ENCODE assay signal across 11 mouse cellular contexts in the genomic region with DNA sequence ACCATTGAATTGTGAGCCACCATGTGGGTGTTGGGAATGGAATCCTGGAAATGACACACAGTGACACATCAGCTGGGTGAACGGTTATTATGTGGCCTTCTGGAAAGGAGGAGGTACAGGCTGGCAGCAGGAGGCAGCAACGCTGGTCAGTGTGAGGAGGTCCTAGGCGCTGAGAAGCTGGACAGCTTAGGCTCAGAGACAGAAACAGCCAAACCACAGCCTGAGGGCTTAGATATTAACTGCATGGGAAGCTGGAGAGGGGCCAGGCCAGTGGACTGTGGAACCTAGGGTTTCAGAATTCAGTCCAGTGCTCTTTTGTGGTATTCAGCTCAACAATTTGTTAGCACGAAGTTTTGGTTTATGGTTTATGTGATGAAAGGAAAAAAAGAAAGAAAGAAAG. TPM values are rescaled to one million over a fixed set of nuclear protein-coding genes. Genes with fewer than 3 reads are reported as not detected.
DNase-seq lines count a peak whose midpoint lies in the region; ATAC-seq lines count a peak whose summit lies in the region.
"Had no signal": no experiment of that assay in that cellular context is flagged by ENCODE, and none has a peak within 500 bp of the region (broad histone marks: within the 10 kb centered on the region; RNA-seq: fewer than 3 reads in every experiment).

No protein-coding gene starts in this region.

- 60% methylated on average over 4 of the region's 4 CpGs for WGBS in lung, embryonic 16.5 days
- WGBS in stomach, embryonic 15.5 days = 48% methylated on average over 4 of the region's 4 CpGs

- no peak for DNase-seq in lung, postnatal 36 days
- DNase-seq in kidney, adult 8-10 months = peak; percentile 82 to 88
- no peak for DNase-seq in layer of hippocampus, postnatal 10 days (ENCODE audit: low spot score in 2 of 2)
- DNase-seq in thymus, postnatal 10 days (ENCODE audit: low spot score in 2 of 2) = no peak

- peaks cover 14% of the 10 kb centered on the region for H3K4me1 ChIP-seq in lung, embryonic 16.5 days (replicated peaks; ENCODE audit: control insufficient read depth, insufficient read depth, low read length)
- H3K4me1 ChIP-seq in brown adipose tissue, adult 24 weeks (ENCODE audit: control insufficient read depth, insufficient read depth, insufficient read length, low read length) = peaks cover 10% of the 10 kb centered on the region
- peaks cover 21% of the 10 kb centered on the region for H3K4me1 ChIP-seq in stomach, embryonic 15.5 days

- ATAC-seq in lung, embryonic 16.5 days (ENCODE audit: low read depth) = no peak
- ATAC-seq in stomach, embryonic 15.5 days (ENCODE audit: insufficient read depth, low FRiP score, low read depth) = no peak

- H3K4me3 ChIP-seq in lung, embryonic 16.5 days (ENCODE audit: low read length) = no peak overlapping the region
- no peak overlapping the region for H3K4me3 ChIP-seq in brown adipose tissue, adult 24 weeks (ENCODE audit: insufficient read depth, low read depth, low read length)
- no peak overlapping the region for H3K4me3 ChIP-seq in stomach, embryonic 15.5 days (replicated peaks)
- H3K4me3 ChIP-seq: gastrocnemius, adult 2 months had no signal

- peak overlapping the region; percentile 60 for H3K27ac ChIP-seq in lung, embryonic 16.5 days (ENCODE audit: low read length)
- 0 out of 2 replicates have a peak overlapping the region, but pooled peaks have one; percentile 2 for H3K27ac ChIP-seq in brown adipose tissue, adult 24 weeks (replicated peaks; ENCODE audit: low read depth, low read length)
- H3K27ac ChIP-seq in stomach, embryonic 15.5 days = peak overlapping the region; percentile 71; the same call in 1 of the 2 replicates
- H3K27ac ChIP-seq: gastrocnemius, adult 2 months had no signal

- no peak overlapping the region for H3K9ac ChIP-seq in lung, embryonic 16.5 days (ENCODE audit: low read length)
- H3K9ac ChIP-seq in stomach, embryonic 15.5 days = no peak overlapping the region

- no peak overlapping the region for H3K4me2 ChIP-seq in lung, embryonic 16.5 days (ENCODE audit: low read depth, low read length)
- H3K4me2 ChIP-seq in stomach, embryonic 15.5 days = no peak overlapping the region

- no peaks in the 10 kb centered on the region for H3K36me3 ChIP-seq in lung, embryonic 16.5 days (ENCODE audit: control insufficient read depth, insufficient read depth, low read length)
- H3K36me3 ChIP-seq in stomach, embryonic 15.5 days = no peaks in the 10 kb centered on the region

- H3K27me3 ChIP-seq in lung, embryonic 16.5 days (ENCODE audit: control insufficient read depth, insufficient read depth, low read depth, low read length) = no peaks in the 10 kb centered on the region
- H3K27me3 ChIP-seq in stomach, embryonic 15.5 days (replicated peaks) = no peaks in the 10 kb centered on the region

- no peaks in the 10 kb centered on the region for H3K9me3 ChIP-seq in lung, embryonic 16.5 days (ENCODE audit: control insufficient read depth, low read length)
- H3K9me3 ChIP-seq in stomach, embryonic 15.5 days = no peaks in the 10 kb centered on the region

RNA-seq across cellular contexts. Expression of a gene that starts 1.7 kb away (rescaled TPM):
- 64.5 and 65.1 TPM in 2 replicates for polyA plus RNA-seq in lung, embryonic 16.5 days (2015; fragmentation: Nextera tagmentation; extraction: Ambion mirVana)
- 2.8 and 13.2 TPM in 2 replicates for polyA plus RNA-seq in brown adipose tissue, adult 24 weeks (2012; ENCODE audit: insufficient read depth, insufficient read length, missing spikeins)
- polyA plus RNA-seq in stomach, embryonic 15.5 days (2015; fragmentation: Nextera tagmentation; extraction: Ambion mirVana) = 58.1 and 65.4 TPM in 2 replicates
- 10 to 100 TPM; 50.9 to 52.8 TPM for total RNA-seq in layer of hippocampus, postnatal 10 days (2021)

RNA-seq across cellular contexts. Expression of a gene that starts 8.8 kb away (rescaled TPM):
- 10.0 and 10.7 TPM in 2 replicates for polyA plus RNA-seq in lung, embryonic 16.5 days (2015; fragmentation: Nextera tagmentation; extraction: Ambion mirVana)
- not detected in 2 replicates for polyA plus RNA-seq in brown adipose tissue, adult 24 weeks (2012; ENCODE audit: insufficient read depth, insufficient read length, missing spikeins)
- polyA plus RNA-seq in stomach, embryonic 15.5 days (2015; fragmentation: Nextera tagmentation; extraction: Ambion mirVana) = 15.7 and 16.7 TPM in 2 replicates
- total RNA-seq in layer of hippocampus, postnatal 10 days (2021) = 100 to 1,000 TPM; 170 to 185 TPM
- total RNA-seq: neutrophil, adult 5-6 weeks had no signal

RNA-seq across cellular contexts. Expression of a gene that starts 33.0 kb away (rescaled TPM):
- 37.7 and 41.7 TPM in 2 replicates for polyA plus RNA-seq in lung, embryonic 16.5 days (2015; fragmentation: Nextera tagmentation; extraction: Ambion mirVana)
- polyA plus RNA-seq in brown adipose tissue, adult 24 weeks (2012; ENCODE audit: insufficient read depth, insufficient read length, missing spikeins) = 86.8 and 130 TPM in 2 replicates
- polyA plus RNA-seq in stomach, embryonic 15.5 days (2015; fragmentation: Nextera tagmentation; extraction: Ambion mirVana) = 27.5 and 28.9 TPM in 2 replicates
- 100 to 1,000 TPM; 176 to 189 TPM for total RNA-seq in layer of hippocampus, postnatal 10 days (2021)

RNA-seq across cellular contexts. Expression of a gene that starts 52.6 kb away (rescaled TPM):
- polyA plus RNA-seq in lung, embryonic 16.5 days (2015; fragmentation: Nextera tagmentation; extraction: Ambion mirVana) = not detected in 2 replicates
- not detected in 2 replicates for polyA plus RNA-seq in brown adipose tissue, adult 24 weeks (2012; ENCODE audit: insufficient read depth, insufficient read length, missing spikeins)
- polyA plus RNA-seq in stomach, embryonic 15.5 days (2015; fragmentation: Nextera tagmentation; extraction: Ambion mirVana) = not detected in 2 replicates
- not detected for total RNA-seq in layer of hippocampus, postnatal 10 days (2021)
- total RNA-seq: adrenal gland, adult 18-20 months; gastrocnemius, adult 2 months; left cerebral cortex, postnatal 10 days; neutrophil, adult 5-6 weeks had no signal

RNA-seq across cellular contexts. Expression of a gene that starts 55.6 kb away (rescaled TPM):
- polyA plus RNA-seq in lung, embryonic 16.5 days (2015; fragmentation: Nextera tagmentation; extraction: Ambion mirVana) = 171 and 180 TPM in 2 replicates
- polyA plus RNA-seq in brown adipose tissue, adult 24 weeks (2012; ENCODE audit: insufficient read depth, insufficient read length, missing spikeins) = 3,633 and 4,102 TPM in 2 replicates
- 153 and 185 TPM in 2 replicates for polyA plus RNA-seq in stomach, embryonic 15.5 days (2015; fragmentation: Nextera tagmentation; extraction: Ambion mirVana)
- 100 to 1,000 TPM; 396 to 417 TPM for total RNA-seq in layer of hippocampus, postnatal 10 days (2021)

Comparison
In these comparisons a context has a peak if more than half of its experiments do, and no peak if none do; other contexts are left out.
1. H3K27ac ChIP-seq: peak in every context shown above with its lines; median percentile 71 in stomach, embryonic 15.5 days; 60 in lung, embryonic 16.5 days; 2 in brown adipose tissue, adult 24 weeks.
2. DNase-seq: peak in kidney, adult 8-10 months (2 of 2); none in lung, postnatal 36 days (single experiment), layer of hippocampus, postnatal 10 days (0 of 2) and thymus, postnatal 10 days (0 of 2).